Mouse (Mus musculus): ENCODE results near the gene Tmem132d. TPM values are rescaled to one million over a fixed set of nuclear protein-coding genes. Genes with fewer than 3 reads are reported as not detected.

The Tmem132d gene
- polyA plus RNA-seq, 1 experiment from 2014 or later: 2.1 TPM

DNA sequence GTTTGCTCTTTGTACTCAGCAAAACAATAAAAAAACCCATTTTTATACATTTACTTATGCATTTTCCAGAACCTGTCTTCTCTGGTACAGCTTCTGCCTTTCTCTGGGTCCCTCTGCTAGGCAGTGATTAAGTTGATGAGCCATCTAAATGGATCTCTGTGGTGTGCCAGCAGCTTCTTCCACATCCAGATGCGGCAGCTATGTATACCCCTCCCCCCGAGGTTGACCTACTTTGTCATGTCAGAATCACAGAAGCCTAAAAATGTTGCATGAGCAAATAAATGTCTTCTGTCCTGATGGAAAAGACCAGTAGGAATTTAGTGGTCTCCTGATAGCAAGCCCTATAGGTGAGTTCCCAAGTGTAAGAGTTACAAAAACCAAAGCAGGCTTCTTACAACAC lies 601.1 kb downstream of the Tmem132d start:
- 87% methylated on average over 2 of the region's 2 CpGs for WGBS
- no peak for DNase-seq (ENCODE audit: low spot score)
- no peak overlapping the region for H3K9ac ChIP-seq (ENCODE audit: low read length)

DNA sequence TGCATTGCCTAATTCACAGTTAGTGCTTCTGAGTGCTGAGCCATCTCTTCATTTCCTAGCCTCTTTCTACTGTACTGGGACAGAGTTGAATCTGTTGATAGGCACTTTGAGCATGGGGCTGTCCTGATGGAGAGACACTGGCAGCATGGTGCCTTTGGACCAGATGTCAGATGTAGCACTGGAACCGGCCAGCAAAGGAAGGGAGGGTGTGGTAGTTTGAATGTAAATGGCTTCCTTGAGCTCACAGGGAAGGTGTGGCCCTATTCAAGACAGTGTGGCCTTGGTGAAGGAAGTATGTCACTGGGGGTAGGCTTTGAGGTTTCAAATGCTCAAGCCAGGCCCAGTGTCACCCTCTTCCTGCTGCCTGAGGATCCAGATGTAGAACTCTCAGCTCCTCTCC lies 602.0 kb downstream of the Tmem132d start:
- Histone ChIP-seq H3K9ac (ENCODE audit: low read length) (no peak overlapping the region), H3K36me3 (ENCODE audit: control insufficient read depth, insufficient read depth, low read length) (no peaks in the 10 kb centered on the region)
- 67% methylated on average over 1 of the region's 1 CpGs for WGBS

More for the DNA sequence above, 601.1 kb downstream of the Tmem132d start:
- H3K9me3 ChIP-seq (ENCODE audit: control insufficient read depth, low read length): no peaks in the 10 kb centered on the region
- H3K27me3 ChIP-seq (ENCODE audit: control insufficient read depth, insufficient read depth, low read length): no peaks in the 10 kb centered on the region
- H3K4me3 ChIP-seq (ENCODE audit: low read depth, low read length): no peak overlapping the region
- no peaks in the 10 kb centered on the region for H3K36me3 ChIP-seq (ENCODE audit: control insufficient read depth, insufficient read depth, low read length)
- no peak overlapping the region for H3K4me2 ChIP-seq (ENCODE audit: low read depth)
- no peaks in the 10 kb centered on the region for H3K4me1 ChIP-seq (ENCODE audit: control insufficient read depth, insufficient read depth, low read length)
- no peak overlapping the region for H3K27ac ChIP-seq (ENCODE audit: low read depth, low read length)
- no peak for ATAC-seq (ENCODE audit: insufficient read depth, low FRiP score, low TSS enrichment)

DNA sequence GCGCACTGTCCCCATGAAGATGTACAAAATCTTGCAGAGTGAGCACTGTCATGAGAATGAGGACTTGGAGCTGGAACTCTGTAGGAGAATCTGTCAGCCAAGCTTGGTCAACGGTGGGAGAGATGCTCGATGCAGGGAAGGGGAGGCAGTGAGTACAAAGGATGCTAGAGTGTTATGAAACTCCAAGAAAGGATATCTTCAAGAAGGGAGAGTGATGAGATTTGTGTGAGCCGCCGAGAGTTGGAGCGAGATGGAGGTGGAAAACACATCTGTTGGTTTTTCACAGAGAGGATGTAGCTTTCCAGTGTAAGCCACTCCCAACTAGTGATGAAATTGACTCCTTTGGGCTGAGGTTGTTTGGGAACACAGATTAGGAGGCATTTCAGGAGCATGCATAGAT lies 604.1 kb downstream of the Tmem132d start:
- H3K4me1 ChIP-seq (ENCODE audit: control insufficient read depth, insufficient read depth, low read length): no peaks in the 10 kb centered on the region
- H3K9me3 ChIP-seq (ENCODE audit: control insufficient read depth, low read length): no peaks in the 10 kb centered on the region
- 92% methylated on average over 6 of the region's 6 CpGs for WGBS
- H3K27me3 ChIP-seq (ENCODE audit: control insufficient read depth, insufficient read depth, low read length): no peaks in the 10 kb centered on the region
- no peak overlapping the region for H3K4me3 ChIP-seq (ENCODE audit: low read depth, low read length)
- no peak overlapping the region for H3K4me2 ChIP-seq (ENCODE audit: low read depth)
- no peak for DNase-seq (ENCODE audit: low spot score)
- H3K36me3 ChIP-seq (ENCODE audit: control insufficient read depth, insufficient read depth, low read length): no peaks in the 10 kb centered on the region
- no peak overlapping the region for H3K9ac ChIP-seq (ENCODE audit: low read length)
- no peak overlapping the region for H3K27ac ChIP-seq (ENCODE audit: low read depth, low read length)
- ATAC-seq (ENCODE audit: insufficient read depth, low FRiP score, low TSS enrichment): no peak

More for the DNA sequence above, 602.0 kb downstream of the Tmem132d start:
- H3K27me3 ChIP-seq (ENCODE audit: control insufficient read depth, insufficient read depth, low read length): no peaks in the 10 kb centered on the region
- DNase-seq (ENCODE audit: low spot score) (no peak), ATAC-seq (ENCODE audit: insufficient read depth, low FRiP score, low TSS enrichment) (no peak)
- no peaks in the 10 kb centered on the region for H3K9me3 ChIP-seq (ENCODE audit: control insufficient read depth, low read length)
- H3K4me3 ChIP-seq (ENCODE audit: low read depth, low read length): no peak overlapping the region
- H3K4me2 ChIP-seq (ENCODE audit: low read depth): no peak overlapping the region
- H3K27ac ChIP-seq (ENCODE audit: low read depth, low read length): no peak overlapping the region
- H3K4me1 ChIP-seq (ENCODE audit: control insufficient read depth, insufficient read depth, low read length): no peaks in the 10 kb centered on the region

DNA sequence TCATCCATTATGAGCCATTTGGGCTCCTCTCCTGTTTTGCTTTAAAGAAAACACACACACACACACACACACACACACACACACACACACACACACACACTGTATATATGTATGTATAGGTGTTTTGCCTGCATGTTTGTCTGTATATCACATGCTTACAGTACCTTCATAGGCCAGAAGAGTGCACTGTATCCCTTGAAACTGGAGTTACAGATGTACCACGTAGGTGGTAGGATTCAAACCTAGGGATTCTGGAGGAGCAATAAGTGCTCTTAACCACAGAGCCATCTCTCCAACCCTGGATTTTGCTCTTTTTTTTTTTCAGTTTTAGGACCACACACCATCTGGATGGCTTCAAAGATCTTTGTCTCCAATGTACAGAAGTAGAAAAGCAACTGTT lies 610.9 kb downstream of the Tmem132d start:
- 36% methylated on average over 1 of the region's 1 CpGs for WGBS
- DNase-seq (ENCODE audit: low spot score): no peak

DNA sequence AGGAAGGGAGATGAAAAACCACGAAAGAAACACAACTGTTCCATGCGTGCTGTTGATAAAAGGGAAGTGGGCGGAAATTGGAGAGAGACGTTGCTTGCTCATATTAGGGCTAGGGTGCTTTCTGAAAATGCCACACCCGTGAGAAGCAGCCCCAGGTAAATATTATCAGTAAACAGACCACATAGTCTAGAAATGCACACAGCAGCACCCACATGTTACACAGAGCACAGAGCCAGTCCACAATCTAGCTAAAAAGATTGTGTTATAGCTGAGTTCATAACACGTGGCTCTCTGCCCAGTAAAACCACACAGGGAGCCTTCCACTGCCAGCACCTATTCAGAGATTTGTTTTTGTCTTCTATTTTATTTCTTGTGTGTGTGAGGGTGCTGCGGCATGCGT lies 617.6 kb downstream of the Tmem132d start:
- no peaks in the 10 kb centered on the region for H3K9me3 ChIP-seq (ENCODE audit: control insufficient read depth, low read length)
- no peaks in the 10 kb centered on the region for H3K36me3 ChIP-seq (ENCODE audit: control insufficient read depth, insufficient read depth, low read length)
- no peak overlapping the region for H3K4me3 ChIP-seq (ENCODE audit: low read depth, low read length)
- 88% methylated on average over 8 of the region's 8 CpGs for WGBS
- H3K27me3 ChIP-seq (ENCODE audit: control insufficient read depth, insufficient read depth, low read length): no peaks in the 10 kb centered on the region
- no peak overlapping the region for H3K27ac ChIP-seq (ENCODE audit: low read depth, low read length)
- ATAC-seq (ENCODE audit: insufficient read depth, low FRiP score, low TSS enrichment) (no peak), DNase-seq (ENCODE audit: low spot score) (no peak)
- no peak overlapping the region for H3K9ac ChIP-seq (ENCODE audit: low read length)
- no peaks in the 10 kb centered on the region for H3K4me1 ChIP-seq (ENCODE audit: control insufficient read depth, insufficient read depth, low read length)
- H3K4me2 ChIP-seq (ENCODE audit: low read depth): no peak overlapping the region

More for the DNA sequence above, 610.9 kb downstream of the Tmem132d start:
- Histone ChIP-seq H3K9ac (ENCODE audit: low read length) (no peak overlapping the region), H3K4me1 (ENCODE audit: control insufficient read depth, insufficient read depth, low read length) (no peaks in the 10 kb centered on the region), H3K4me2 (ENCODE audit: low read depth) (no peak overlapping the region), H3K27me3 (ENCODE audit: control insufficient read depth, insufficient read depth, low read length) (no peaks in the 10 kb centered on the region), H3K4me3 (ENCODE audit: low read depth, low read length) (no peak overlapping the region), H3K27ac (ENCODE audit: low read depth, low read length) (no peak overlapping the region), H3K9me3 (ENCODE audit: control insufficient read depth, low read length) (no peaks in the 10 kb centered on the region), H3K36me3 (ENCODE audit: control insufficient read depth, insufficient read depth, low read length) (no peaks in the 10 kb centered on the region)
- ATAC-seq (ENCODE audit: insufficient read depth, low FRiP score, low TSS enrichment): no peak

DNA sequence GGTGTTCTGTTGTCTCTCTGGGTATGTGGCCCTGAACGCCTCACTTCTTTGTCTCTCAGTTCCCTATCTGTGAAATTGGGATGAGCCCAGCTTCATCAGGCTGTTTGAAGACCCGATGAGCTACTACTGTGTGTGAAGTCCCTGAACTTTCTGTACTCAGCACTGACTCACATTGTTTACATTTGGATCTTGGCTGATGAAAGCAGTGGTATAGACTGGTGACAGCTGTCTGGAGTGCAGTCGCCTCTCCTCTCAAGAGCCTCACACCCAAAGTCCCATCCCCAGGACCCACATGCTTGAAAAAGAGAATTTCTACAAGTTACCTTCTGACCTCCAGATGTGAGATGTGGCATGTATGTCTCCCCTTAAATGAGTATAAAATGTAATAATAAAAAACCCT lies 625.5 kb downstream of the Tmem132d start:
- WGBS: 93% methylated on average over 3 of the region's 3 CpGs
- Histone ChIP-seq H3K36me3 (ENCODE audit: control insufficient read depth, insufficient read depth, low read length) (no peaks in the 10 kb centered on the region), H3K9ac (ENCODE audit: low read length) (no peak overlapping the region), H3K4me3 (ENCODE audit: low read depth, low read length) (no peak overlapping the region), H3K27ac (ENCODE audit: low read depth, low read length) (no peak overlapping the region), H3K4me1 (ENCODE audit: control insufficient read depth, insufficient read depth, low read length) (no peaks in the 10 kb centered on the region), H3K27me3 (ENCODE audit: control insufficient read depth, insufficient read depth, low read length) (no peaks in the 10 kb centered on the region), H3K9me3 (ENCODE audit: control insufficient read depth, low read length) (no peaks in the 10 kb centered on the region), H3K4me2 (ENCODE audit: low read depth) (no peak overlapping the region)
- ATAC-seq (ENCODE audit: insufficient read depth, low FRiP score, low TSS enrichment): no peak
- DNase-seq (ENCODE audit: low spot score): no peak

DNA sequence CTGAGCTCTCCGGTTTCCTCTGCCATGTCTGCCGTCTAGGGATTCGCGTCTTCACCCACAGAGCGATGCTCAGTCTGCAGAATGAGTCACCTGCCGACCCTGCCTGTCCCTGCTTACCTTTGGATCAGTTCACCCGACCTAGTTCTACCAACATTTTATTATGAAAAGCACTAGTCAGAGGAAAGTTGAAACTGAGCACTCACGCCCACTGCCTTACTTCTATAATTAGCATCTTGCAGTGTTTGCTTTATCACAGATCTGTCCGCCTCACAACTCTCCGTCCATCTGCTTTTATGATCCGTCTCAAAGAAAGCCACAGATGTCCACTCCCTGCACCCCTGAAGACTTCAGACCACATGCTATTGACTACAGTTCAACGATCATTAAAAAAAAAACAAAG lies 626.0 kb downstream of the Tmem132d start:
- H3K4me1 ChIP-seq (ENCODE audit: control insufficient read depth, insufficient read depth, low read length): no peaks in the 10 kb centered on the region
- no peak overlapping the region for H3K27ac ChIP-seq (ENCODE audit: low read depth, low read length)
- ATAC-seq (ENCODE audit: insufficient read depth, low FRiP score, low TSS enrichment) (no peak), DNase-seq (ENCODE audit: low spot score) (no peak)
- H3K9ac ChIP-seq (ENCODE audit: low read length): no peak overlapping the region
- no peak overlapping the region for H3K4me3 ChIP-seq (ENCODE audit: low read depth, low read length)
- no peaks in the 10 kb centered on the region for H3K9me3 ChIP-seq (ENCODE audit: control insufficient read depth, low read length)
- no peaks in the 10 kb centered on the region for H3K27me3 ChIP-seq (ENCODE audit: control insufficient read depth, insufficient read depth, low read length)
- H3K36me3 ChIP-seq (ENCODE audit: control insufficient read depth, insufficient read depth, low read length): no peaks in the 10 kb centered on the region
- 84% methylated on average over 12 of the region's 12 CpGs for WGBS
- H3K4me2 ChIP-seq (ENCODE audit: low read depth): no peak overlapping the region

DNA sequence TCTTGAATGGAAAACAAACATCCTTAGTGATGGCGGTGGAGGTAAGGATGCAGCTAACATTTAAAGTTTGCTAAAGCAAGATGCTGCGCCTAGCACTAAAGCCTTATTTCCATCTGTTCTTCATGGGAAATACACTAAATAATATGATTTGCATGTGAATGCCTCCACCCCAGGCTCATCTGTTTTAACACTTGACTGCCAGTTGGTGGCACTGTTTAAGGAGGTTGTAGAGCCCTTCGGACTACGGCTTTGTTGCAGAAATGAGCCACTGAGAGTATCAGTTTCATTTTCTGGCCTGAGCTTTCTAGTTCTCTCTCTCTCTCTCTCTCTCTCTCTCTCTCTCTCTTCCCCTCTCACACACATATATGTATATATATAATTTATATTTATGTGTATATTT lies 632.0 kb downstream of the Tmem132d start:
- H3K27me3 ChIP-seq (ENCODE audit: control insufficient read depth, insufficient read depth, low read length): no peaks in the 10 kb centered on the region
- no peak overlapping the region for H3K9ac ChIP-seq (ENCODE audit: low read length)
- DNase-seq (ENCODE audit: low spot score): no peak
- H3K27ac ChIP-seq (ENCODE audit: low read depth, low read length): no peak overlapping the region
- H3K4me3 ChIP-seq (ENCODE audit: low read depth, low read length): no peak overlapping the region
- no peak for ATAC-seq (ENCODE audit: insufficient read depth, low FRiP score, low TSS enrichment)
- no peaks in the 10 kb centered on the region for H3K4me1 ChIP-seq (ENCODE audit: control insufficient read depth, insufficient read depth, low read length)
- WGBS: 68% methylated on average over 4 of the region's 4 CpGs
- H3K9me3 ChIP-seq (ENCODE audit: control insufficient read depth, low read length): no peaks in the 10 kb centered on the region
- H3K36me3 ChIP-seq (ENCODE audit: control insufficient read depth, insufficient read depth, low read length): no peaks in the 10 kb centered on the region
- H3K4me2 ChIP-seq (ENCODE audit: low read depth): no peak overlapping the region

DNA sequence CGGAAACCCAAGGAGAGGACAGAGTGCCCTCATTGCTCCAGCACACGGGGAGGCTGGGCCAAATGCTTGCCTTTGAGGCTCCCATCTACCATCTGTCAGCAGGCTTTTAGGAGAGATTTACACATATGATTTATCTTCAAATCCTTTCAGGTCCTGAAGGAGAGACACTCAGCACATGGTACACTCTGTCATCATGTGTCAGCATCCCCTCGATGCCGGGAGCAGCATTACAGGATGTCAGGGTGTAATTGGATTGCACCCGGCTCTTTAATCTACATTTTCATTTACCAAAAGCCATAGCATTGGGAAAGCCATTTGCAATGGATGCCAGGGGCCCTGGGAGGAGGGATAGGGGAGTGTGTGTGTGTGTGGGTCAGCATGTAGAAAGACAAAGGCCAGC lies 651.7 kb downstream of the Tmem132d start:
- Histone ChIP-seq H3K27me3 (ENCODE audit: control insufficient read depth, insufficient read depth, low read length) (no peaks in the 10 kb centered on the region), H3K9me3 (ENCODE audit: control insufficient read depth, low read length) (no peaks in the 10 kb centered on the region), H3K36me3 (ENCODE audit: control insufficient read depth, insufficient read depth, low read length) (no peaks in the 10 kb centered on the region), H3K4me1 (ENCODE audit: control insufficient read depth, insufficient read depth, low read length) (no peaks in the 10 kb centered on the region), H3K27ac (ENCODE audit: low read depth, low read length) (no peak overlapping the region), H3K4me2 (ENCODE audit: low read depth) (no peak overlapping the region), H3K9ac (ENCODE audit: low read length) (no peak overlapping the region), H3K4me3 (ENCODE audit: low read depth, low read length) (no peak overlapping the region)
- ATAC-seq (ENCODE audit: insufficient read depth, low FRiP score, low TSS enrichment) (no peak), DNase-seq (ENCODE audit: low spot score) (no peak)
- WGBS: 62% methylated on average over 5 of the region's 5 CpGs

Measured in neural tube, embryonic 11.5 days (tissue).